Mouse (Mus musculus): ENCODE data around the gene Nr1d1.

DNA sequence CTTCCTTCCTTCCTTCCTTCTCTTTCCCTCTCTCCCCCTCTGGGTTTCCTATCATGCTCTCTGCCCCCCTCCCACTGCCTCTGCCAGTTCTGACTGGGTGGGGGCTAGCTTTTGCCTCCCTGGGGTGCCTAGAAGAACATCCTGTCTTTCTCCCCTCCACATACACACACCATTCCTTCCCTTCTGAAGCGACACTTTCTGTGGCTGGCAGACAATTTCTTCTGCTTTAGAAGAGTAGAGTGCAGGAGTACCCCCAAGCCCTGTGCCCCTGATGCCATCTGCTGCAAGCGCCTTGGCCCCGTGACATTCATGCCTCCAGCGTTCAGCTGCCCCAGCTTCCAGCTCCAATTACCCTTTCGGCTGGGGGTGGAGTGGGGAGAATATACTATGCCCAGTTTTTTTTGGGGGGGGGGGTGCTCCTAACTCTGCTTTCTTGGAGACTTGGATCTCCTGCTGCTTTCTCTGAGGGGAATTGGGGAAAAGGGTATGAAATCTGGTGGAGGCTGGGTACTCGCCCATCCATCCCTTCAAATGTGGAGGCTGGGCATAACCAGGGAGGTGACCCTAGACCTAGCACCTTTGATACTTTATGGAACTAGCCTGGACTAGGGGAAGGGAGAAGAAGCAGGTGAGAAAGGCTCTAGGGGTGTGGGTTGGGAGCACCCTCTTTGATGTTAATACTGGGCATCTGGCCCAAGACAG is 27.2 kb downstream of the Nr1d1 start:
- TF ChIP-seq CTCF (IDR thresholded peaks at IDR 0.05; ENCODE audit: borderline replicate concordance, insufficient read depth, low read length) (no peak), POLR2A (IDR thresholded peaks at IDR 0.05; ENCODE audit: low read depth, low read length) (no peak)

Data from embryonic fibroblast, embryonic 13.5 days (primary cell).